Mouse (Mus musculus) kidney, adult 2 months (tissue): ENCODE results near the gene Hmox1.

Experiments used
- CTCF ChIP-seq: fragments of 200-500 bp; conservative IDR thresholded peaks from 2 replicates; pipeline ENCODE4 v1.5.1; 2011; ENCODE audit warnings: low read depth, mild to moderate bottlenecking, control low read depth, low read length, moderate library complexity, mixed read lengths; ENCODE audit not compliant: insufficient read depth, insufficient read length
- POLR2A ChIP-seq: fragments of 200-500 bp; IDR thresholded peaks from one replicate; pipeline ENCODE4 v1.6.1; 2011; ENCODE audit warnings: low read depth, low read length, control low read depth

DNA sequence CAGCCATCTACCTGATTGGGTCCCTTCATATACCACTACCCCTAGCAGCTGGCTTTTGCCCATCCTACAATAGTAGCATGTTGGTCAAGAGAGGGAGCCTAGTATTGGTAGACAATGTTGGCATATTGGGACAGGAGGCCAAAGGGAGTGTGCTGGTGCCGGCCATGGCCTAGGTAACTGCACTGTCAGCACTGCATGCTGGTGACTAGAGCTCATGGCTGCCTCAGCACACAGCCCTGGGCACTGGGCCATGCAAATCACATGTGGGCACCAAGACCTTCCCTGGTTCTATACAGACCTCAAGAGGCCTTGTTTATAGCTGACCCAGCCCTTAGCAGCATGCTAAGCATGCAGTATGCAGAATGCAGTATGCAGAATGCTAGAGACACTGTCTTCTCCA lies 23.1 kb upstream of the Hmox1 start:
- TF ChIP-seq CTCF (no peak), POLR2A (no peak)
